Mouse (Mus musculus) stomach, postnatal 0 days (tissue): ENCODE results near the gene Rras2. TPM values are rescaled to one million over a fixed set of nuclear protein-coding genes. Genes with fewer than 3 reads are reported as not detected.

ENCODE experiments used
- ATAC-seq: fragments of 200-750 bp; cut with Nextera tagmentation; 2 replicates; pipeline ENCODE4 v1.8.0; 2017; ENCODE audit not compliant: low FRiP score, low TSS enrichment
- DNase-seq: peaks from one replicate; pipeline ENCODE4 v3.0.0-alpha.2; 2016; ENCODE audit warnings: low spot score
- H3K27ac ChIP-seq: fragments of 300-500 bp; sonication (generic); replicated peaks from 2 replicates; pipeline ENCODE4 v1.5.1; 2014; ENCODE audit warnings: mild to moderate bottlenecking, control low read depth
- H3K27me3 ChIP-seq: fragments of 300-500 bp; sonication (generic); 2 replicates; pipeline ENCODE4 v1.6.1; 2014; ENCODE audit warnings: low read length; ENCODE audit not compliant: control insufficient read depth, insufficient read depth
- H3K36me3 ChIP-seq: fragments of 300-500 bp; sonication (generic); 2 replicates; pipeline ENCODE4 v1.6.1; 2014; ENCODE audit warnings: low read length, mixed read lengths; ENCODE audit not compliant: control insufficient read depth, insufficient read depth
- H3K4me1 ChIP-seq: fragments of 300-500 bp; sonication (generic); replicated peaks from 2 replicates; pipeline ENCODE4 v1.6.1; 2014; ENCODE audit warnings: antibody characterized with exemption; ENCODE audit not compliant: control insufficient read depth, insufficient read depth
- H3K4me2 ChIP-seq: fragments of 300-500 bp; sonication (generic); replicated peaks from 2 replicates; pipeline ENCODE4 v1.6.1; 2014; ENCODE audit warnings: low read depth, mild to moderate bottlenecking, control low read depth, moderate library complexity
- H3K4me3 ChIP-seq: fragments of 300-500 bp; sonication (generic); 2 replicates; pipeline ENCODE4 v1.5.1; 2014; ENCODE audit warnings: low read depth, low read length, control low read depth
- H3K9ac ChIP-seq: fragments of 300-500 bp; sonication (generic); 2 replicates; pipeline ENCODE4 v1.6.1; 2014; ENCODE audit warnings: mild to moderate bottlenecking, low read length, control low read depth, mixed read lengths
- H3K9me3 ChIP-seq: fragments of 300-500 bp; sonication (generic); 2 replicates; pipeline ENCODE4 v1.6.1; 2016; ENCODE audit warnings: low read length; ENCODE audit not compliant: control insufficient read depth
- CTCF ChIP-seq: IDR thresholded peaks from 2 replicates; pipeline ENCODE4 v1.5.1; 2016; ENCODE audit warnings: antibody characterized with exemption, low read depth, mild to moderate bottlenecking, moderate library complexity
- EP300 ChIP-seq: optimal IDR thresholded peaks from 2 replicates; pipeline ENCODE3; 2016; ENCODE audit warnings: antibody characterized with exemption
- WGBS: fragments of 180-500 bp; shearing (Covaris S2); extraction: QIAGEN DNeasy Blood & Tissue Kit; methylation state at CpG from one replicate; pipeline ENCODE4 v1.1.7; 2014; 5-methylcytosine and 5-hydroxymethylcytosine counted together
- polyA plus RNA-seq: library from polyadenylated mRNA; unstranded; fragments of >200 nt; fragmentation: Nextera tagmentation; extraction: Ambion mirVana; gene quantifications from 2 replicates; pipeline ENCODE4 v1.2.1, GENCODE M21; 2015

The Rras2 gene
- polyA plus RNA-seq, 1 experiment from 2014 or later: 26.2 TPM

- 70% methylated on average over 3 of the region's 3 CpGs for WGBS
- DNase-seq: no peak
- Histone ChIP-seq H3K9me3 (no peaks in the 10 kb centered on the region), H3K4me3 (no peak overlapping the region), H3K27me3 (no peaks in the 10 kb centered on the region), H3K27ac (no peak overlapping the region), H3K4me2 (no peak overlapping the region), H3K4me1 (peaks cover 8% of the 10 kb centered on the region; the same call in 1 of the 2 replicates), H3K9ac (no peak overlapping the region), H3K36me3 (no peaks in the 10 kb centered on the region)
- TF ChIP-seq CTCF (no peak), EP300 (no peak)
- no peak for ATAC-seq
Observed at GRCm38 (mm10) chr7:114083760-114084159, 33.8 kb downstream of the Rras2 start.

- Histone ChIP-seq H3K36me3 (no peaks in the 10 kb centered on the region), H3K4me3 (no peak overlapping the region), H3K27me3 (no peaks in the 10 kb centered on the region), H3K4me1 (peaks cover 6% of the 10 kb centered on the region; the same call in 1 of the 2 replicates), H3K9ac (no peak overlapping the region), H3K9me3 (no peaks in the 10 kb centered on the region), H3K27ac (no peak overlapping the region), H3K4me2 (no peak overlapping the region)
- 83% methylated on average over 2 of the region's 2 CpGs for whole genome bisulfite sequencing
- no peak for DNase-seq
- TF ChIP-seq EP300: no peak
- TF ChIP-seq CTCF: no peak
- no peak for ATAC-seq
Observed at GRCm38 (mm10) chr7:114083088-114083487, 34.5 kb downstream of the Rras2 start.

- TF ChIP-seq EP300: no peak
- TF ChIP-seq CTCF: no peak
- H3K27me3 ChIP-seq: no peaks in the 10 kb centered on the region
- DNase-seq: no peak
- H3K4me1 ChIP-seq: peaks cover 3% of the 10 kb centered on the region; the same call in 1 of the 2 replicates
- no peak overlapping the region for H3K9ac ChIP-seq
- no peaks in the 10 kb centered on the region for H3K9me3 ChIP-seq
- H3K4me2 ChIP-seq: no peak overlapping the region
- no peaks in the 10 kb centered on the region for H3K36me3 ChIP-seq
- 62% methylated on average over 21 of the region's 21 CpGs for WGBS
- peak overlapping the region; percentile 71 for H3K27ac ChIP-seq
- ATAC-seq: no peak
- no peak overlapping the region for H3K4me3 ChIP-seq
Observed at GRCm38 (mm10) chr7:114081633-114082420, 35.8 kb downstream of the Rras2 start.

GRCm38 (mm10) chr7:114080250-114080649, 37.3 kb downstream of the Rras2 start:
- Histone ChIP-seq H3K9me3 (no peaks in the 10 kb centered on the region), H3K4me2 (no peak overlapping the region), H3K36me3 (no peaks in the 10 kb centered on the region), H3K4me3 (no peak overlapping the region), H3K9ac (no peak overlapping the region), H3K4me1 (no peaks in the 10 kb centered on the region), H3K27me3 (no peaks in the 10 kb centered on the region), H3K27ac (no peak overlapping the region)
- WGBS: 80% methylated on average over 5 of the region's 5 CpGs
- TF ChIP-seq CTCF: no peak
- TF ChIP-seq EP300: no peak
- DNase-seq (no peak), ATAC-seq (0 out of 2 replicates have a peak, but pooled peaks have one; percentile 47)

GRCm38 (mm10) chr7:114079343-114079742, 38.2 kb downstream of the Rras2 start:
- Histone ChIP-seq H3K4me3 (no peak overlapping the region), H3K9me3 (no peaks in the 10 kb centered on the region), H3K36me3 (no peaks in the 10 kb centered on the region), H3K4me1 (no peaks in the 10 kb centered on the region), H3K27ac (no peak overlapping the region), H3K9ac (no peak overlapping the region), H3K4me2 (no peak overlapping the region), H3K27me3 (no peaks in the 10 kb centered on the region)
- no peak for DNase-seq
- TF ChIP-seq EP300 (no peak), CTCF (0 out of 2 replicates have a peak, but pooled peaks have one; percentile 5)
- no peak for ATAC-seq
- 96% methylated on average over 4 of the region's 4 CpGs for WGBS

- DNase-seq (no peak), ATAC-seq (peak; percentile 44; the same call in 1 of the 2 replicates)
- Histone ChIP-seq H3K4me2 (no peak overlapping the region), H3K4me3 (no peak overlapping the region), H3K4me1 (peaks cover 5% of the 10 kb centered on the region; the same call in 1 of the 2 replicates), H3K36me3 (no peaks in the 10 kb centered on the region), H3K27ac (no peak overlapping the region), H3K27me3 (no peaks in the 10 kb centered on the region), H3K9ac (no peak overlapping the region), H3K9me3 (no peaks in the 10 kb centered on the region)
- WGBS: 79% methylated on average over 2 of the region's 2 CpGs
- TF ChIP-seq CTCF (no peak), EP300 (no peak)
Observed at GRCm38 (mm10) chr7:114074595-114074994, 43.0 kb downstream of the Rras2 start.
